Mouse (Mus musculus) spleen, adult 2 months (tissue): ENCODE data around the gene Snx19.

Experiments
- CTCF ChIP-seq: fragments of 200-500 bp; IDR thresholded peaks from 2 replicates; pipeline ENCODE4 v1.5.1; 2011; ENCODE audit warnings: mild to moderate bottlenecking, inconsistent platforms; ENCODE audit not compliant: insufficient read depth, insufficient read length, insufficient replicate concordance; ENCODE audit errors: extremely low read depth
- POLR2A ChIP-seq: fragments of 200-500 bp; IDR thresholded peaks from 2 replicates; pipeline ENCODE4 v1.6.1; 2011; ENCODE audit warnings: low read depth, low read length, inconsistent platforms

GRCm38 (mm10) chr9:30441761-30442160 is 14.9 kb downstream of the Snx19 start:
- TF ChIP-seq CTCF (no peak), POLR2A (no peak)
